19 mouse cellular contexts compared by ENCODE assay signal in the genomic region with DNA sequence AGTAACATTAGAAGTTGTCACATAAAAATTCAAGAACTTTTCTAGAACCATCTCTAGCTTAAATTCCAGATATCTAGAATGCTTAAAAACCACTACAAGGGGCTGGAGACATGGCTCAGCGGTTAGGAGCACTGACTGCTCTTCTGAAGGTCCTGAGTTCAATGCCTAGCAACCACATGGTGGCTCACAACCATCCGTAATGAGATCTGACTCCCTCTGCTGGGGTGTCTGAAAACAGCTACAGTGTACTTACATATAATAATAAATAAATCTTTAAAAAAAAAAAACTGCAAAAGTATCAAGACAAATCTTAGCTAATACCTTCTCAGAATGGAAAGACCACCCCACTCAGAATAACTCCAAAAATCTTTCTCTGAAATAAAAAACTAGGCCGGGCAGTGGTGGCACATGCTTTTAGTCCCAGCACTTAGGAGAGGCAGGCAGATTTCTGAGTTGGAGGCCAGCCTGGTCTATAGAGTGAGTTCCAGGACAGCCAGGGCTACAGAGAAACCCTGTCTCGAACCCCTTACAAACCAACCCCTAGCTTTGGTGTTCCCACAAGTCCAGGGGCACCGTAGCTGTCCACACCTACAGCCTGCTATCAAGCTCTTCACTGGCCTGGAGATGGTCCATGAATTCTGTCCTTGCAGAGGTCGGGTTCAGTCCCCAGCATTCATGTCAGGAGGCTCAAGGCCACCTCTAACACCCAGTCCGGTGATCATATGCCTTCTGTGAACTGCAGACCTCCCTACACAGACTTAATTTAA. TPM values are rescaled to one million over a fixed set of nuclear protein-coding genes. Genes with fewer than 3 reads are reported as not detected.
DNase-seq lines count a peak whose midpoint lies in the region; ATAC-seq and TF ChIP-seq lines count a peak whose summit lies in the region.
"Had no signal": no experiment of that assay in that cellular context is flagged by ENCODE, and none has a peak within 500 bp of the region (broad histone marks: within the 10 kb centered on the region; RNA-seq: fewer than 3 reads in every experiment).

No protein-coding gene starts in this region.

- no peaks in the 10 kb centered on the region for H3K9me3 ChIP-seq in kidney, postnatal 0 days (replicated peaks; ENCODE audit: low read length)
- no peaks in the 10 kb centered on the region for H3K9me3 ChIP-seq in kidney, embryonic 16.5 days (ENCODE audit: low read length)
- no peaks in the 10 kb centered on the region for H3K9me3 ChIP-seq in midbrain, embryonic 11.5 days (ENCODE audit: control insufficient read depth, low read length)
- H3K9me3 ChIP-seq in midbrain, embryonic 13.5 days: no peaks in the 10 kb centered on the region
- H3K9me3 ChIP-seq: forebrain, embryonic 15.5 days; heart, embryonic 15.5 days; lung, embryonic 15.5 days; megakaryocyte, embryonic 14.5 days had no signal

- H3K27me3 ChIP-seq in kidney, postnatal 0 days (ENCODE audit: insufficient read depth, low read length): no peaks in the 10 kb centered on the region
- H3K27me3 ChIP-seq in kidney, embryonic 16.5 days (ENCODE audit: insufficient read depth, low read length): no peaks in the 10 kb centered on the region
- no peaks in the 10 kb centered on the region for H3K27me3 ChIP-seq in midbrain, embryonic 11.5 days (ENCODE audit: control insufficient read depth, insufficient read depth, low read length)
- H3K27me3 ChIP-seq in midbrain, embryonic 13.5 days: no peaks in the 10 kb centered on the region
- no peaks in the 10 kb centered on the region; the same call in 1 of the 2 replicates for H3K27me3 ChIP-seq in splenic B cell, adult 2 months (ENCODE audit: control insufficient read depth, insufficient read depth, low read length, poor library complexity, severe bottlenecking)
- H3K27me3 ChIP-seq: forebrain, embryonic 15.5 days; heart, embryonic 15.5 days; lung, embryonic 15.5 days had no signal

- peaks cover 2% of the 10 kb centered on the region; the same call in 1 of the 2 replicates for H3K4me1 ChIP-seq in kidney, postnatal 0 days (replicated peaks; ENCODE audit: insufficient read depth, low read length)
- peaks cover 14% of the 10 kb centered on the region for H3K4me1 ChIP-seq in kidney, embryonic 16.5 days (ENCODE audit: insufficient read depth, low read length)
- H3K4me1 ChIP-seq in midbrain, embryonic 11.5 days (ENCODE audit: control insufficient read depth, insufficient read depth, low read length): no peaks in the 10 kb centered on the region
- H3K4me1 ChIP-seq in midbrain, embryonic 13.5 days (replicated peaks): peaks cover 13% of the 10 kb centered on the region

- ATAC-seq in kidney, postnatal 0 days (replicated peaks; ENCODE audit: low FRiP score, low read depth): no peak
- ATAC-seq in kidney, embryonic 16.5 days (ENCODE audit: low FRiP score, low TSS enrichment): no peak; the same call in 1 of the 2 replicates
- ATAC-seq in midbrain, embryonic 11.5 days (ENCODE audit: low FRiP score): no peak
- ATAC-seq in midbrain, embryonic 13.5 days: no peak
- ATAC-seq: forebrain, embryonic 15.5 days; inflammation-experienced regulatory T-cells, adult 6 months had no signal

- peak; percentile 40 for TF ChIP-seq CTCF in kidney, postnatal 0 days (IDR thresholded peaks at IDR 0.05; ENCODE audit: low read depth)

- no peak overlapping the region for H3K4me2 ChIP-seq in kidney, postnatal 0 days (ENCODE audit: low read length)
- H3K4me2 ChIP-seq in kidney, embryonic 16.5 days (replicated peaks; ENCODE audit: low read depth, low read length): no peak overlapping the region
- H3K4me2 ChIP-seq in midbrain, embryonic 11.5 days: no peak overlapping the region
- no peak overlapping the region for H3K4me2 ChIP-seq in midbrain, embryonic 13.5 days (replicated peaks)
- H3K4me2 ChIP-seq: forebrain, embryonic 15.5 days; heart, embryonic 15.5 days; lung, embryonic 15.5 days had no signal

- H3K4me3 ChIP-seq in kidney, postnatal 0 days (replicated peaks; ENCODE audit: low read depth, low read length): no peak overlapping the region
- no peak overlapping the region for H3K4me3 ChIP-seq in kidney, embryonic 16.5 days (ENCODE audit: low read length)
- no peak overlapping the region for H3K4me3 ChIP-seq in midbrain, embryonic 11.5 days (ENCODE audit: low read depth, low read length)
- no peak overlapping the region for H3K4me3 ChIP-seq in midbrain, embryonic 13.5 days (replicated peaks)
- H3K4me3 ChIP-seq: erythroblast, embryonic 14.5 days; forebrain, embryonic 15.5 days; heart, embryonic 15.5 days; lung, embryonic 15.5 days; megakaryocyte, embryonic 14.5 days had no signal

- 79% methylated on average over 7 of the region's 7 CpGs for WGBS in kidney, postnatal 0 days
- WGBS in kidney, embryonic 16.5 days: 84% methylated on average over 7 of the region's 7 CpGs
- 82% methylated on average over 7 of the region's 7 CpGs for WGBS in midbrain, embryonic 11.5 days
- WGBS in midbrain, embryonic 13.5 days: 83% methylated on average over 7 of the region's 7 CpGs

- H3K36me3 ChIP-seq in kidney, postnatal 0 days (ENCODE audit: insufficient read depth, low read length): peaks cover 49% of the 10 kb centered on the region
- peaks cover 53% of the 10 kb centered on the region for H3K36me3 ChIP-seq in kidney, embryonic 16.5 days (ENCODE audit: insufficient read depth, low read length)
- H3K36me3 ChIP-seq in midbrain, embryonic 11.5 days (ENCODE audit: control insufficient read depth, insufficient read depth, low read length): peaks cover 43% of the 10 kb centered on the region
- peaks cover 82% of the 10 kb centered on the region for H3K36me3 ChIP-seq in midbrain, embryonic 13.5 days
- peaks cover 12% of the 10 kb centered on the region for H3K36me3 ChIP-seq in splenic B cell, adult 2 months (ENCODE audit: control insufficient read depth, insufficient read depth, low read length, poor library complexity, severe bottlenecking)

- H3K9ac ChIP-seq in kidney, postnatal 0 days (ENCODE audit: low read depth, low read length): no peak overlapping the region
- no peak overlapping the region for H3K9ac ChIP-seq in kidney, embryonic 16.5 days (replicated peaks; ENCODE audit: low read length)
- H3K9ac ChIP-seq in midbrain, embryonic 11.5 days (ENCODE audit: low read length): no peak overlapping the region
- H3K9ac ChIP-seq in midbrain, embryonic 13.5 days (replicated peaks): no peak overlapping the region
- H3K9ac ChIP-seq: forebrain, embryonic 15.5 days; heart, embryonic 15.5 days; lung, embryonic 15.5 days had no signal

- H3K27ac ChIP-seq in kidney, postnatal 0 days: no peak overlapping the region
- no peak overlapping the region for H3K27ac ChIP-seq in kidney, embryonic 16.5 days (ENCODE audit: low read length)
- H3K27ac ChIP-seq in midbrain, embryonic 11.5 days (ENCODE audit: low read depth, low read length): no peak overlapping the region
- H3K27ac ChIP-seq in midbrain, embryonic 13.5 days: no peak overlapping the region
- H3K27ac ChIP-seq: forebrain, embryonic 15.5 days; heart, embryonic 15.5 days; lung, embryonic 15.5 days had no signal

- peak; percentile 15 for DNase-seq in kidney, postnatal 0 days (ENCODE audit: low spot score)
- DNase-seq in midbrain, embryonic 11.5 days (ENCODE audit: low spot score, missing footprints): peak; percentile 87
- DNase-seq in NIH3T3 (ENCODE audit: low read depth): peak; percentile 43
- DNase-seq in splenic B cell, adult 2 months (ENCODE audit: low read depth, low spot score): peak; percentile 17
- DNase-seq in cerebellum, postnatal 25 days: no peak
- no peak for DNase-seq in thymus, adult 18-20 months
- DNase-seq: adrenal gland, adult 8-10 months; cerebellum, adult 11 months; kidney, postnatal 25 days; retina, postnatal 1 day; right cerebral cortex, postnatal 4 days had no signal

RNA-seq across cellular contexts. Expression of a gene that starts 20.9 kb away (rescaled TPM):
- polyA plus RNA-seq in kidney, postnatal 0 days (2015; fragmentation: Nextera tagmentation; extraction: Ambion mirVana): 2.9 and 3.5 TPM in 2 replicates
- 3.4 and 8.9 TPM in 2 replicates for polyA plus RNA-seq in kidney, embryonic 16.5 days (2015; fragmentation: Nextera tagmentation; extraction: Ambion mirVana)
- 19.8 and 24.1 TPM in 2 replicates for polyA plus RNA-seq in midbrain, embryonic 11.5 days (2014; fragmentation: Nextera tagmentation; extraction: Ambion mirVana)
- polyA plus RNA-seq in midbrain, embryonic 13.5 days (2015; fragmentation: Nextera tagmentation; extraction: Ambion mirVana): 241 and 271 TPM in 2 replicates
- polyA plus RNA-seq: erythroblast, embryonic 14.5 days had no signal

RNA-seq across cellular contexts. Expression of a gene that starts 48.2 kb away (rescaled TPM):
- polyA plus RNA-seq in kidney, postnatal 0 days (2015; fragmentation: Nextera tagmentation; extraction: Ambion mirVana): 32.1 and 34.6 TPM in 2 replicates
- 31.0 and 34.5 TPM in 2 replicates for polyA plus RNA-seq in kidney, embryonic 16.5 days (2015; fragmentation: Nextera tagmentation; extraction: Ambion mirVana)
- 2.3 and 2.8 TPM in 2 replicates for polyA plus RNA-seq in midbrain, embryonic 11.5 days (2014; fragmentation: Nextera tagmentation; extraction: Ambion mirVana)
- 1.4 and 2.1 TPM in 2 replicates for polyA plus RNA-seq in midbrain, embryonic 13.5 days (2015; fragmentation: Nextera tagmentation; extraction: Ambion mirVana)

RNA-seq across cellular contexts. Expression of a gene that starts 55.1 kb away (rescaled TPM):
- polyA plus RNA-seq in kidney, postnatal 0 days (2015; fragmentation: Nextera tagmentation; extraction: Ambion mirVana): 13.9 and 17.6 TPM in 2 replicates
- polyA plus RNA-seq in kidney, embryonic 16.5 days (2015; fragmentation: Nextera tagmentation; extraction: Ambion mirVana): 13.7 and 15.9 TPM in 2 replicates
- polyA plus RNA-seq in midbrain, embryonic 11.5 days (2014; fragmentation: Nextera tagmentation; extraction: Ambion mirVana): 20.1 and 22.4 TPM in 2 replicates
- 21.4 and 23.0 TPM in 2 replicates for polyA plus RNA-seq in midbrain, embryonic 13.5 days (2015; fragmentation: Nextera tagmentation; extraction: Ambion mirVana)

Comparison
In these comparisons a context has a peak if more than half of its experiments do, and no peak if none do; other contexts are left out.
1. DNase-seq: peak in kidney, postnatal 0 days (single experiment), midbrain, embryonic 11.5 days (single experiment), NIH3T3 (single experiment) and splenic B cell, adult 2 months (single experiment); none in cerebellum, postnatal 25 days (0 of 2) and thymus, adult 18-20 months (0 of 2).